Mouse (Mus musculus) regulatory T cell (primary cell): Measurements from ENCODE around the gene Nup62cl.

Experiments used
- in situ Hi-C: fragments of 300-600 bp; cut with MboI, MseI; formaldehyde crosslinking; loops from one replicate; pipeline ENCODE4 v1.15.1; 2025; ENCODE audit warnings: high pct_unique_total_duplicates

Nup62cl gene

DNA sequence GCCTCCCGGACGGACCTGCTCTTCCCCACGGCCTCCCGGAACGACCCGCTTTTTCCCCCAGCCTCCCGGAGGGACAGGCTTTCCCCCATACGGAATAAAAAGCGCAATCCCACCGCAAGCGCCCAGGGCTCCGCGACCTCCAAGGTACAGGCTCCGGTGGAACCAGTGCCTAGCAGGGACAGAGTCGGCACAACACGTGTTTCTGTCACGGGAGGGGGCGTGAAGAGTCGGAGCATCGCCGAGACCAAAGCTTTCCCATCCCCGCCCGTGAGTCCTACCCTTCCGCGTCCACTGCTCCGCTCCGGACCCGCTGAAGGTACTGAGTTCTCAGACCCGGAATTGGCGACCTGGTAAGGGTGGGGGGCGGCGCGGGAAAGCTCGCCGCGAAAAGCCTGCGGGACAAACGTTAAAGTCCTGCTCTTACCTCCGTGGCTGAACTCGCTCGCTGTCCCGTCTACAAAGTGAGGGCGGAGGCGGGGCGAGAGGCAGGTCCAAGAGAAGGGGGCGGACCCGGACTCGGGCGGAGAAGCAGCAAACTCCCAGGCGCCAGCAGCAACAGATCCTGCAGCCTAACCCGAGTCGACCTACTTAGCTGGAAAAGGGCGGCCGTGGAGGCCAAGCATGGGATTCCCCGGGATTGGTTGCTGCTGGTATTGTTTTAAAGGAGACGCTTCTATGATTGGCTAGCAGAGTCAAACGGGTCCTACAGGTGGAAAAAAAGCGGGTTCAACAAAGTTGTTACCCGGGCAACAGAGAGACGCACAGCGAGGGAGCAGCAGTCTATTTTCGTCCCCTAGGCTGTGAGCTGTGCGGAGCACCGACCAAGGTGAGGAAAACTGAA, at the start of gene Nup62cl, which contains the start of gene Pih1h3b:
Gene Nup62cl (minus strand): TSS at position 578 of the 841 bp plus-strand sequence.
Gene Pih1h3b (plus strand): TSS at position 745 of the 841 bp plus-strand sequence.
- in situ Hi-C loops = no loop called here

DNA sequence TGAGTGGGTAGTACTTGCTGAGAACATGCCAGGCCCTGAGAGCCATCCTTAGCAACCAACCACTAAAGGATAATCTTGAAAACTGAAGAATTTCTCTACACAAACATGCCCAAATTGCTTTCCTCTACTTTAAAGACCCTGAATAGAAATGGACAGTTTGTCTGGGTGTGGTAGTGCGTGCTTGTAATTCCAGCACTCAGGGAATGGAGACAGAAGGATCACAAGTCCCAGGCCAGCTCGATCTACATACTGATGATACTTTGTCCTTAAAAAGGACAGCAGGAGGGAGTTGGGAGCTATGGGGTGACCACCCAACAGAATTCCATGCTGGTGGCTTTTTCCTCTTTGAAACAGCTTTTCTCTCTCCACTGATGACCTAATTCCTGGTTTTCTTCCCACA, 31.6 kb upstream of the Nup62cl start:
- in situ Hi-C loops = no loop called here

DNA sequence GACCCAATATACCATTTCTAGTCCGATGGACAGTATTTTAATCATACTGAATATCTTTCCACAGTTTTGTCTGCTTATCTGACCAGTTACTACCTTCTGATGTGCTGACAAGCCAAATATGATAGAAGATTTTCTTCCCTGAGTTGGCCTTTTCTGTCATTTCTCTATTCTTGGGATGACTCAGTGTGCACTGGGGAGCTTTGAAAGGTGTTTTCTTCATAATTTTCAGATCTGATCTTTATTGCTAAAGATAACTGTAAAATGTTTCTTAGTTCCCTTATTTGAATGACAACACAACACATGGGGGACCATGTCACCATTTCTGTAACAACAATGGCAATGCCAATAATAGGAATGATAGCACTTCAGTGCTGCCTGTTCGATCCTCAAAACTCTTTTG, 20.0 kb upstream of the Nup62cl start:
- in situ Hi-C loops = no loop called here

DNA sequence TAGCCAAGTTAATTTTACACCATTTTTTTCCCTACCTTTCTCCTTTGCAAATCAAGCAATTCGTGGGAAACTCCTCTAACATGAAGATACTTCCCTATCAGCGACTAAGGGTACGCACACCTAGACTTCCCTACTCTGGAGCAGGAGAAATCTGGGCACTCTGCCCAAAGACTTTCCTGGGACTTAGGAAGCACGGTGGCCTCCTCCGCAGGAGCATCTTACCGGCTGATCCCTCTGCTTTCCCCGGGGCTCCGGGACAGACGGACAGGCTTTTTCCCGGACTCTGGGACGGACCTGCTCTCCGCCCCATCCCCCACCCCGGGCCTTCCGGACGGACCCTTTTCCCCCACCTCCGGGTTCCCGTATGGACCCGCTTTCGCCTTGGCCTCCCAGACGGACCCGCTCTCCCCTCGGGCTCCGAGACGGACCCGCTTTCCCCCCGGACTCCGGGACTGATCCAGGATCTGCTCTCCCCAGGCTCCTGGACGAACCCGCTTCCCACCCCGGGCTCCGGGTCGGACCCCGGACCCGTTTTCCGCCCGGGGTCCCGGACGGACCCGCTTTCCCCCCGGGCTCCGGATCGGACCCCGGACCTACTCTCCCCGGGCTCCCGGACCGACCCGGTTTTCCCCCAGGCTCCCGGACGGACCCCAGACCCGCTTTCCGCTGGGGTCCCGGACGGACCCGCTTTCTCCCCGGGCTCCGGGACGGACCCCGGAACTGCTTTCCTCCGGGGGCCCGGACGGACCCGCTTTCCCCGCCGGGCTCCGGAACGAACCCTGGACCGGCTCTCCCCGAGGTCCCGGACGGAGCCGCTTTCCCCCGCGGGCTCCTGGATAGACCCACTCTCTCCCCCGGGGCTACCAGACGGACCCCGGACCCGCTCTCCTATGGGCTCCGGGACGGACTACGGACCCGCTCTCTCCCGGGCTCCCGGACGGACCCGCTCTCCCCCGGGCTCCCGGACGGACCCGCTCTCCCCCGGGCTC, 1.3 kb downstream of the Nup62cl start:
- in situ Hi-C loops = no loop called here

DNA sequence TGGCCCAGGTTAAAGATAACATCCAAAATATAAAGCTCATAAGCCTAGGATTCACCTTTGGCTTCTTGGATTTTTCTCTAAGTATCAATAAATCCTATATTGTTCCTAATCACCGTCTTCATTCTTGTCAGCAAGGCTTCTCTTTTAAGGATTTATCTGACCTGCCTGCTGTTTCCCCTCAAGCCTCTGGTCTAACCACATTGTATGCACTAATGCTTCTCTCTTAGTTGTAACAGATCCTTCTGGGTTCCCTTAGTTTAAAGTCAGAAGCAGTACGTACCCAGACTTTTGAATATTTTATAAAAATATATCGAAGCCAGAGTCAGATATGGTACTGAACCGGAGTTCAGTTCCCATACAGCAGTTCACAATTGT, 63.8 kb downstream of the Nup62cl start:
- in situ Hi-C loops = no loop called here

DNA sequence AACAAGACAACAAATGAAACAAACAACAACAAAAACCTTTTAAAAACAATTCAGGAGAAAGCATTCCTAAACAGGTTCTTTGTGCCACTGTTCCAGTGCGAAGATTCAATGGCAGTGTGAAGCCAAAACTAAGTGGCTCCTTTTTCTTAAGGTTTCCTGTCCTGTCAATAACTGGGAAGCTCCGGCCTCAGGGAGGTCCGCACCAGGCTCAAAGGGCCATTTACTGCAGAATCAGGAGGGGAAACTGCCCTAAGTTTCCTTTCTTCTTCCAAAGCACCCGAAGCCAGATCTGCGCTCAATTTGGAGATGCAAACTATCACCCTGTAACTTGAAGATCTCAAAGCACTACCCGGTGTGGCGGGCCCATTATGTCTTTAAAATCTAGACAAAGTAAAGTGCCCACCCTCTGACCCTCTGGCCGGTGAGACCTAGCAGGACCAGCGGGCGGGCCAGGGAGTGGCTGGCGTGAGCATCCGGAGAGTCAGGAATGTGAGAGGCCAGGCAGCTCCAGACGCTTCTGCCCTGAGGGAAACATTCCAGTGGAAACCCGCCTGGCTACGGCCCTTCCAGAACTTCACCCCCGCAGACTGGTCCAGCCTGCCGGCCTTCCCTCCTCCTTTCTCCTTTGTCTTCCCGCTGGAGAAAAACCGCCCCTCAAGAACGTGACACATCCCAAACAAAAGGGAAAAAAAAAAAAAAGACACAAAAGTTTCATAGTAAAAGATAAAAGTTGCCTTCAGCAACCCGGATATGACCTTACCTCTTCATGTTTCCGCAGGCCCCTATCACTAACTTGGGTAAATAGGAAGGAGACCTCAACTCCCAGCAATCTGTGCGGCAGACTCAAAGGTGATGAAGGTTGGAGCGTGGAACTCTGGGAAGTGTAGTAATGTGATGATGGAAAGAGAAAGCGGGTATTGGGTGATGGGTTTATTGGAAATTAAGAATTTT, 64.5 kb downstream of the Nup62cl start, which contains the start of gene Rbm41:
Gene Rbm41 (minus strand): TSS at position 856 of the 951 bp plus-strand sequence.
- in situ Hi-C loops = no loop called here

DNA sequence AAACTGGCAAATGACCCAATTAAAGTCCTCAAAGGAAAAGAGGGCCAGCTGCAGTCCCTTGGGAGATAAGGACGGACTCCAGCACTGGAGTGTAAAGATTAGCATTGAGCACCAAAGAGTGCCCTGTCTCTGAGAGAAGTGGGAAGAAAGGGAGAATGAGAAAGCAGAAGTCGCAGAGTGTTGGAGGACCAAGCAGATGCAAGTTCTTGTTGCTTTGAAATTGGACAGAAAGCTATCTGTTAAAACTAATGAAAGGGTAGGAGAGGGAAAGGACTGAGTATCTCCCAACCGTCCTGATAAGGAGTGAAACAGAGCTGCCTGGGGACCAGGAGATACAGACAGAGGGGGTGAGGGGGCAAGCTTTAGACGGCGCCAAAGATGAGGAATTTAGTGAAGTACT, 80.4 kb downstream of the Nup62cl start:
- in situ Hi-C loops = no loop called here
